Mouse (Mus musculus) lung, postnatal 14 days (tissue): ENCODE results near the gene Cald1.

Source experiments
- DNase-seq: peaks from one replicate; pipeline ENCODE4 v3.0.0; 2021

The Cald1 gene

DNA sequence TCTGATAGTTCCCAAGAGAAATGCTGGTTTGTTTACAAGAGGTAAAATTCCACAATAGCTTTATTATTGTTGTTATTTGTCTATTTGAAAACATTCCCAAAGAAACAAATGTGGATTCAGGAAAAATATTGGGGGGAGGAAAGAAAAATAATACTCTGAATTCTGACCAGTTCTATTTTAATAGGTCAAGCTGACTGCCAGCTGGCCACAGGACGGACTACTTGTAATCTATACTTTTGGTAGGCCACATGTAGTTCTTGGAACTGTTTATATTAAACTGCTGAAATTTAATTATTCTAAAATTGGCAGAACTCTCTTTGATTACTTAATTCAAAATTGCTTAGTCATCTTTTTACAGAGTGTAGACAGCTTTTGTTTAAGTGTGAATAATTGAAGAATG is 73.1 kb downstream of the Cald1 start:
- no peak for DNase-seq

DNA sequence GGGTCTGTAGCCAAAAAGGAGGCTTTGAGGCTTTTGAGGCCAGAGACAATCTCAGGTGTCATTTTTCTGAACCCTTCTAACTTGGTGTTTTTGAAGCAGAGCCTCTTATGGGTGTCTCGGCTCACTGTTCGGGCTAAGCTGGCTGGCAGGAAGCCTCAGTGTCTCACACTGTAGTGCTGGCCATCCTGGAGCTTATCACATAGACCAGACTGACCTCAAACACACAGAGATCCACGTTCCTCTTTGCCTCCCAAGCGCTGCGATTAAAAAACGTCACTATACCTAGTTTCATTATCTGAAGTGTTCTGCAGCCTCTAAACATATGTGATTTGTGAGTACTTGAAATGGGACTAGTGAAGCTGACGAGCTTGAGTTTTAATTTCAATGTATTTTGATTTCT is 76.1 kb downstream of the Cald1 start:
- DNase-seq, result no peak

GRCm38 (mm10) chr6:34674897-34675296 is 76.6 kb downstream of the Cald1 start:
- DNase-seq, result no peak

DNA sequence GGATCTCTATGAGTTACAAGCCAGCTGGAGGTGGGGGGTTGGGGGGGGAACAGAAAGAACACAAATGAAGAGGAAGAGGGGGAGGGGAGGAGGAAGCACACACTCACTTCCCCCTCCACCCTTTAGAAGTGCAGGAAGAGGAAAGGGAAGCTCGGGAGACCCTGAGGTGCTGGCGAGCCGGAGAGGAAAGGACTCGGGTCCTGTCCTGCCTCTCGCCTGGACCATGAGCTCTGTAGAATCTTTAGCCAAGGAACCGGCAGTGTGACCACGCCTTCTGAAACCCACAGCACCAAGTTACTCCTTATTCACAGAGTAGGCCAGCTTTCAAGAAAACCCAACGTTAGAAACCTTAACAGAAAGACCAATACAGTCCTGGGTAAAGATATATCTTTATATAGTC is 83.8 kb downstream of the Cald1 start:
- no peak for DNase-seq

- peak; percentile 46 for DNase-seq
These were observed 86.6 kb downstream of the Cald1 start for GRCm38 (mm10) chr6:34684886-34685285.

DNA sequence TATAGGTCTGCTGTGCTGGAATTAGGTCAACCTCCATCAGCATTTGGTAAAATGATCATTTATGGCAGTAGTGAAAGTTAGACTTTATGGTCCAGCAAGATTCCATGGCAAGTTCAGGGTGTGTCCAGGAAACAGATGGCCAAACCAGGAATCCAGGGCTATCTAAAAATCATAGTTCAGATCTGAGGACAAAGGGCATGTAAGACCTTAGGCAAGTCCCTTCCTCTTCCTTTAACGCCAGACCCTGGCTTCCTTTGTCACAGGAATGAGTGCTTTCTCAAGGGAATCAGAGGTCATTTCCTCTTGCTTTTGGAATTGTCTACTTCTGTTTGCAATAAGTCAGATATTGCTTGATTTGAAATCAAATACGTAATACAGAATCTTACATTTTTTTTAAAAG is 90.7 kb downstream of the Cald1 start:
- DNase-seq, result no peak

DNA sequence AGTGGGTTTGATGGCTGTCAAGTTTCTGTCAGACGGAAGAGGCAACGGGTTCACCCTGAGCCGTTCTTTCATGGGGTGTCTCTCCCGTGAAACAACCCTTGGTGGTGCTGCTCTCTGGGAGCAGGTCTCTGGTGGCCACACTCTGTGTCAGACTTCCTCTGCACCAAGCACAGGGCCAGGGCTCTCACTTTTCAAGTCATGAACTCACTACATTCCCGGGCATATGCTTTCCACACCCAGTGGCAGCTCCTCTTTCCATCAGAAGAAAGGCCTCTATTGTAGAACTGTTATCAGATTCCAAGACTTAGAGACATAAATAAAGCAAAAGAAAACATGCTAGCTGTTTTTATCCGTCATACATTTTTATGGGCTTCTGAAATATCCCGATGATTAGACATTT is 93.1 kb downstream of the Cald1 start:
- no peak for DNase-seq

- no peak for DNase-seq
These were observed 95.8 kb downstream of the Cald1 start for GRCm38 (mm10) chr6:34694096-34694495.

- DNase-seq, result no peak
These were observed 105.3 kb downstream of the Cald1 start for GRCm38 (mm10) chr6:34703421-34704120.

DNA sequence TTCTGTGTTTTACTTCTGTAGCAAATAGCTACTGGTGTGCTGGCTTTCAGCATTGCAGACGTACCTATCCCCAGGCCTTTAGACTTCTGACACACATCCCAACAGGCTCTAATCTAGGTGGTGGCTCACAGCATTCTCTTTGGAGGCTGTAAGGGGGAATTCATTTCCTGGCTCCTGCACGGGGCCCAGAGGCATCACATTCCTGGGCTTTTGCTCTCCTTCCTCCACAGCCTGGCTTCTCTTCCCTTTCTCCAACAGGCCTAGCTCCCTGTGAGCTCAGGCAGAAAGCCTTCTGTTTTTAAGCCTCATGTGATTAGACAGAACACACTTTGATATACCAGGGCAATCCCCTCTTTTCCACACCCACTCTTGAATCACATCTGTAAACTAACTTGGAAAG is 109.2 kb downstream of the Cald1 start:
- no peak for DNase-seq

- peak; percentile 66 for DNase-seq
These were observed 110.5 kb downstream of the Cald1 start for GRCm38 (mm10) chr6:34708650-34709265.

GRCm38 (mm10) chr6:34709289-34709688 is 111.0 kb downstream of the Cald1 start:
- peak; percentile 73 for DNase-seq

GRCm38 (mm10) chr6:34709946-34710682 is 111.8 kb downstream of the Cald1 start:
- no peak for DNase-seq

- no peak for DNase-seq
These were observed 112.5 kb downstream of the Cald1 start for GRCm38 (mm10) chr6:34710848-34711247.

DNA sequence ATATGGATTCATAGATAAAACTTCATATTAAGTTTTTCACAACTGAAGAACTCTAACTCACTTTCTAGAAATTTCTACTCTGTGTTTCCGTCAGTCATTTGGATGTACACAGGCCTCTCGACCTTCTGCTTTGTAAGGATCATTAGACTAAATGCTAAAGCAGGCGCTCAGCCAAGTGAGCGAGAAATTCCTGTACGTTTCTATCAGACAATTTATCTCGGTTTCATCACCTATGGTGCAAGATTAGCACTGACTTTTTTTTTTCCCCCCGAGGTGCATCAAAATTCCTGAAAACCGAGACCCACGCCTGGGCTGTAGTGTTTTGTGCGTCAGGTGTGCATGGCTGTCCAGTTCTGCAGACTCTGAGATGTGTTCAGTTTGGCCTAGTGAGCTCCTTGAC is 113.3 kb downstream of the Cald1 start:
- DNase-seq, result no peak

DNA sequence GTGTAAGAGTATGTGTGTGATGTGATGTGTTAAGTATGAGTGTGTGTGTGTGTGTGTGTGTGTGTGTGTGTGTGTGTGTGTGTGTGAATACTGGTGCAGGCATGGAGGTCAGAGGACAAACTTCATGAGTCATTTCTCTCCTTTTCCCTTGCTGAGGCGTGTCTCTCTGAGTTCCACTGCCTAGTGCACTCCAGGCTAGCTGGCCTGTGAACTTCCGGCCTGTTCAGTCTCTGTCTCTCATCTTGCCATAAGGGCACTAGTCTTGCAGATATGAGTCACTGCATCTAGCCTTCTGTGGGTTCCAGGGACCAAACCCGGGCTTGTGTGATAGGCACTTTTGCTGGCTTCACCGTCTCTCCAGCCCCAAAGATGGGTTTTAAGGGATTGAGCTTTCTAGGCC is 114.9 kb downstream of the Cald1 start:
- no peak for DNase-seq

DNA sequence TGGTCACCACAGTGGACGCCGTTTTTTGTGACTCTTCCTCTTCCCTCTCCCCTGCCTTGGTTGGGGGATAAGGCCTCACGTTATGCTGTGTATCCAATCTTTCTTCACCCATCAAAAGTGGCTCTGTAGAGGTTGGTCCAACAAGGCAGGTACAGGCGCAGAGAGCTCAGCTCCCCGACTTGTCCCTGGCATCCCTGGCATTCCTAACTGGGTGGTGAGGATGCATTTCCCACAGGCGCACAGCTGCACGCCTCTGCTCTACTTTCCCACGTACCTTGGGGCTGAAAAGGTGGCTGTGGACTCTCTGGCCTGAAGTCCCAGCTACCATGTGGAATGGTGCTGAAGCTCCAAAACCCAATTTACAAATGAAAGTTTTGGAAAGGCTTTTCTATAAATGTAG is 115.5 kb downstream of the Cald1 start:
- DNase-seq, result no peak

GRCm38 (mm10) chr6:34714612-34715011 is 116.3 kb downstream of the Cald1 start:
- DNase-seq, result no peak

DNA sequence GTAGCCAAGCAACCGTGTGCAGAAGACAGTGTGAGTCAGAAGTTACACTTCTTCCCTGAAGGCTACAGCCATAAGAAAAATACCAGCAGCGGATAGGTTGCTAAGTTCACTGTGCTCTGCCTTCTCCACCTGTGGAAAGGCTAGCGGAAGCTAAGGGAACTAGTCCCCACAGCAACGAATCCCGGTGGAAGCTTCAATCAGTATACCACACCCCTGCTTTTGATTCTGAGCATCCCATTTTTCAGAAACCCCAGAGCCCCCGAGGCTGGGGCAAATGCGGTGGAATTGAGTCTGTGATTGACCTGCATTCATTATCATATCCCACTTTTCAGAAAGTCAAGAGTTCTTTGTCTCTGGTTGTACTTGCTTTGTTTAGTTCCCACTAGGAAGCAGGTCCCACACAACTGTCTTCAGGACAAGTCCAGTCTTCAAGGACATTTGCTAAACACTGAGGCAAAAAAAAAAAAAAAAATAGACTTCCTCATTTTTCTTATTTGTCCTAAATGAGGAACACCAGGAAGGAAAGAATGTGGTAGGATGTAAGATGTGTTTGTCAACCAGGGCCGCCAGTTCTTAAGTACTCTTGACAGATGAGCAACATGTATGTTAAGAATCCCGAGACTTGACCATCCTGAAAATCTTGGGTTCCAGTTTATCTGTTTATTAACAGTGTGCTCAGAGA is 118.0 kb downstream of the Cald1 start:
- DNase-seq, result no peak

DNA sequence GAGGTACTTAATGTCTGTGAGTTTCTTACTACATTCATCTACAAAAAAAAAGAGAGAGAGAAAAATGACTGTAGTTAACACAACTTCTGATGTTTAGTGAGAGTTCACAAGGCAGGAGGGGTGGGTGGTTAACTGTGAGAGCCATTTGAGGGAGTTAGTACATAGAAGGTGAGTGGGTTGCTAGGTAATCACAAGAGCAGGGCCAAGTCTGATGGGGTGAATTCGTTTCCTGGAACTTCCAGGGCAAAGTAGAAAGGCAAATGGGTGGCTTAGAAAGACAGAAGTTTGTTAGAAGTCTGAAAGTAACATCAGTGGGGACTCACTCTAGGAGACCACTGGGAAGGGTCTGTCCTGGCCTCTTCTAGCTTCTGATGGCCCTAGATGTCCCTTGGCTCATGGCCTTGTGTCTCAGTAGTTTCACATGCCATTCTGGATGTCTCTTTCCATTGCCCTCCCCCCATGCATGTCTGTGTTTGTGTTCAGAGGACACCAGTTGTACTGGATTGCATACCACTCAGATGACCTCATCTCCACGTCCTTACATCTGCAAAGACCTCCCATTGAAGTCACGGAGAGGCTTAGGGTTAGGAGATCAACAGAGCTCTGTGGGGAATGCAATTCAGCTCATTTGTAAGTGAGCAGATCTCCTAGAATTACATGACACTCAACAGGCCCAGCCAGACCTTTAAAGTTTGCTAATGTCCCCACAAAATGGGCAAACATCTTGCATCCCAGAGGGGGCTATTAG is 118.8 kb downstream of the Cald1 start:
- peak; percentile 47 for DNase-seq

DNA sequence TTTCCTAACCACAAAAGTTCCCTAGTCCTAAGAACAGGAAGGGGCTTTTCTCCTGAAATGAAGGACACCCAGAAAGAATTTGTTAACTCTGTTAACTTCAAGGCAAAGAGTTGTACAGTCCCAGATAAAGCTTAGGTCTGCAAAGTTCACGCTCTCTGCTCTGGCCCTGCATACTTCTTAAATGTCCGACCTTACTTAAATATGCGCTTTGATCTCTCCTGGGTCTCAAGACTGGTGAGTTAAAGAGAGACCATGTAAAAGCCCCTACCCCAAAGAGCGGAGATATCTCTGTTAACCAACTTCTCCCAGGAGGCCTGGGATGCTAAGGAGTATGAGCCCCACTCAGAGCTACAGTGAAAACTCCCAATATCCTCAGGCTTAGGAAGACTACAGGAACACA is 119.4 kb downstream of the Cald1 start:
- no peak for DNase-seq

GRCm38 (mm10) chr6:34719141-34719680 is 120.9 kb downstream of the Cald1 start:
- DNase-seq, result no peak

- DNase-seq, result peak; percentile 73
These were observed 122.1 kb downstream of the Cald1 start for GRCm38 (mm10) chr6:34720447-34720846.
